Mouse (Mus musculus): ENCODE results near the gene Il6ra.

The Il6ra gene

DNA sequence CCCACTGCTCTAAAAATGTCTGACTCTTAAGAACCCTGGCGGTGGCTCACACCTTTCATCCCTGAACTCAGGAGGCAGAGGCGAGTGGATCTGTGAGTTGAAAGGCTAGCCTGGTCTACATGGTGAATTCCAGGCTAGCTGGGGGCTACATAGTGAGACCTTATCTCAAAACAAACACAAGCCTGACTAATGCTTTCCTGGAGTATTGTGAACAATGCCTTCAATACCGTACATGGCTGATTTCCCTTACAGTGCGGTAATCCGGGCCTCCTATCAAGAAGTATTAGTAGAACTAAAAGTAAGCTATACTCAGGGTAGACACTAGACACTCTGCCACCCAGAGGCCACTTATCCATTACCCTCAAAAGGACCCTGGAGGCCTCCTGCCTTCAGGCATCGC, 64.9 kb downstream of the Il6ra start:
- DNase-seq (ENCODE audit: low read depth, low spot score) = no peak

DNA sequence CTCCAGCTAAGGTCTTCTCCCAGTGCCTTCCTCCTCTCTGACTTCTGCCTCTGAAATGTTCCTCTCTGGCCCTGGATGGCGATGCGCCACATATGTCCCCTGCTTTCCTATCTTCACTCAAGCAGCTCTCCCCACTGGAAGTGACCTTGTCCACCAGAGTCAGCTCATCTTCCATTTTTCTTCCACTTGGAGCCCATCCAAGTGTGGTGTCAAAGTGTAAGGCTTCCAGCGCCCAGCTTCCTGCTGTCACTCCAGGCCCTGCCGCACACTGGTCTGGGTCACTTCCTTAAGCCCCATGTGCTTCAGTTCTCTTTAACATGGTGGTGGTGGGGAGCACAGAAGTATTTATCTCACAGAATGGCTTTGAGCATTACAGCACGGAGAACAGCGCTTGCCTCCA, 65.4 kb downstream of the Il6ra start:
- DNase-seq (ENCODE audit: low read depth, low spot score) = no peak

DNA sequence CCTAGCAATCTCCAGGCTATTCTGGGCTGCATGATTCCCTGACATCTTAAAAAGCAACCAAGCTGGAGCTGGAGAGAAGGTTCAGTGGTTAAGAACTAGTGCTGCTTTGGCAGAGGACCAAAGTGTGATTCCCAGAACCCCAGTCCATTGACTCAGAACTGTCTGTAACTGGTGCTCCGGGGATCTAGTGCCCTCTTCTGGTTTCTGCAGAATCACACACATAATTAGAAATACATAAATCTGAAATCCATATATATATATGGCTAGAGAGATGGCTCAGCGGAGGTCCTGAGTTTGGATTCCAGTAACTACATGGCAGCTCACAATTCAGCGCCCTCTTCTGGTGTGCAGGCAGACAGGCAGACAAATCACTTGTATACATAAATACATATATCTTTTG, 65.9 kb downstream of the Il6ra start:
- DNase-seq (ENCODE audit: low read depth, low spot score) = no peak

DNA sequence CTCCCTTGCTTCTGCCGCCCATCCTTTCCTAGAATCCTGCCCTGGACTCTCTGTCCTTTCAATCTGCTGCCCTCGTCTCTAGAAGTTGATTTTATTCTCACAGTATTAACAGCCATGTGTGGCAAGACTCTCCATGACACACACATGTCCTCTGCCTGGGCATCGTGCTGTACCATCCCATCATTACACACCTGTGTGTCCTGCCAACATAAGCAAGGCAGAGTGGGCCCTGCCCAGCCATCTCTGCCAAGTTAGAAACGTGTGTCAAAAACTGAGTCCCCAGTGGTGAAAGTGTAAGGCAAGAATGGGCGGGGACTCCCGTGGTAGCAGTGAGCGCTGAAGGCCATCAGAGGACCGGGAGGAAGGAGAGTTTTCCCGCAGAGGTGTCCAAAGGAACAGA, 67.2 kb downstream of the Il6ra start:
- no peak for DNase-seq (ENCODE audit: low read depth, low spot score)

DNA sequence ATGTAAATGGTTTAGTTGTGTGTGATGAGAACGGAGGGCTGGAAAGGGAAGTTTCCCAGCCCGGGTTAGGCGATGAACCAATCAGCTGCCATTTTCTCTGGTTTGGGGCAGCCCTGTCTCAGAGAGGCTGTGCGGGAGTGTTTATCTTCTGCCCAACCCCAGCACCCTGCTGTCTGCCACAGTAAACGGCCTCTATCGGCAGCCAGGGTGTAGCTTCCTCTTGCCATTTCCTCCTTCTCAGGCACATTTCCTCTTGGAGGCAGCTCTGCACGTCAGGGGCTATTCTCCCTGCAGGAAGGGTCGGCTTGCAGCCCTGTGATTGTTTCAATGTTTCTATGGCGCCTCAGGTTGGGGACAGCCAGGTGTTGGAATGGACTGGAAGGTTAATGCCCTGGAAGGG, 69.8 kb downstream of the Il6ra start:
- DNase-seq (ENCODE audit: low read depth, low spot score) = peak; percentile 43

DNA sequence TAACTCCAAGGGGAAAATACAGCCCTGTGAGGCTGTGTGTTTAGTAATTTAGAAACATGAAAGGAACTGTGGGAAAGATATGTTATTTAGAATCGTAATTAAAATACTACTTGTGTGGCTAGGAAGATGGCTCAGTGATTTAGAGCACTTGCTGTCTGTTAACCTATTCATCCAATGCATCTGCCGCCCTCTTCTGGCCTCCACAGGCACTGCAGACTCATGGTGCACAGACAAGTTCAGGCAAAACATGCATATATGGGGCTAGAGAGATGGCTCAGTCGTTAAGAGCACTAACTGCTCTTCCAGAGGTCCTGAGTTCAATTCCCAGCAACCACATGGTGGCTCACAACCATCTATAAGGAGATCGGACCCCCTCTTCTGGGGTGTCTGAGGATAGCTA, 70.7 kb downstream of the Il6ra start:
- no peak for DNase-seq (ENCODE audit: low read depth, low spot score)

DNA sequence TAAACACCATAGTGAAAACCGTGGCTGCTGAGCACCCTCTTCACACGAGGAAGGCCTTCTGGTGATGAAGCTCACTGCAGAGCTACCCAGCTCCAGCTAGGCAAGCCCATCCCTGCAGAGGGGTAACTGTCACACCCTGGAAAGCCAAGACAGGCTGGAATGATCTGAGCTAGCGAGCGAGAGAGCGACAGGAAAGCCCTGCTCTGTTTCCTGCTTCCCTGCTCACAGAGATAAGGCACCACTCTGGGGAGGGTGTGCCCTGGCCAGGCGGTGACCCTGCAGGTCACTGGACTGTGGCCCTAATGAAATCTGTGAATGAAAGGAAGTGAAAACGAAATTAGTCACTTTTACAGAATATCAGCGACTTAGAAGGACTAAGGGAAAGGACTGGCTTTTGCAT, 77.6 kb downstream of the Il6ra start:
- DNase-seq (ENCODE audit: low read depth, low spot score) = no peak

DNA sequence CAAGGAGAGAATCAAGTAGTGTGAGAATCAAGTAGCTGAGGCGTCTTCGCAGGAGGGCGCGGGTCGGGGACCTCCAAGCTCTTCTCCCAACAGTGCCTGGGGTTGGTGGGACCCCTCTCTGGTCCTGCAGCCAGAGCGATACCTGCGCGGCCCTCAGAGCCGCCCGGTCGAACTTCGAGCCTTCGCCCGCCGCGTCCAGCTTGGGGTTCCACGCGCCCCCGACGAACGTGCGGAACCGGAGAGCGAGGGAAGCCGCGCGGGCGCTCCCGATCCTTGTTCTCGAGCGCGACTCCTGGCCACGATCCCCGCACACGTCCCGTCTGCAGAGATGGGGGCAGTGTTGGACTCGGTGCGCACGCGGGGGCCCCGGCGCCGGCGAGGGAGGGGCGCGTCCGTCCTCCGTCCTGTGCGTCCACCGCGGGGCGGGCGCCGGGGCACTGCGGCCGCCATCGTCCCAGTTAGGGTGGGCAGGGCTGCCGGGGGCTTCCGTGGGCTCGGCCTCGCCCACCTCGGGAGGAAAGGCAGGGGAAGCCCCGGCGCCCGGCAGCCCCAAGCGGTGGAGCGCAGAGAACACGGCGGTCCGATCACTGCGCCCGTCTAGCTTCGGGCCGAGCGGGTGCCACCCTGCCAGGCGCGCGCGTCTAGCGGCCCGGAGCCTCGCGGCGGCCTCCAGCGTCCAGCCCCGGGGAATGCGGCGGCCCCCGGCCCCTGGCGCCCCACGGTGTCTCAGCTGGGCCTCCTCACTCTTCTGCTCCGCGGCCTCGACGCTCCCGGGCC, 82.0 kb downstream of the Il6ra start, which contains the start of gene She:
She (plus strand) TSS at position 556 of the 777 bp plus-strand sequence.
- DNase-seq (ENCODE audit: low read depth, low spot score) = no peak

DNA sequence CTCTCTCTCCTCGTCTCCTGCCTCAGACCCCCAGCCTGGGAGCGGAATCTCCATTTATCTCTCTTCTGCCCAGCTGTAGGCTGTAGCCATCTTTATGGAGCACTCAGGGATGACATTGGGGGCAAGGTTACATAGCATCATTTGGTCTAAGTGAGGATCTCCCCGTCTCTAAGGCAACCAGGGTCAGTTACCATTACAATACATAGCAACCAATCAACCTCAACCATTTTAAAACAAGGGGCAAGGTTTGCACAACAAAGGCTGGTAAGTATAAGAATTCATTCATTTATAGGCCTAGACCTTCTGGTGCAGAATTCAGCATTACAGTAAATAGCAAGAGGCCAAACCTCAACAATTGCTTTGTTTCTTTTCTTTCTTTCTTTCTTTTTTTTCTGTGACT, 86.7 kb downstream of the Il6ra start:
- no peak for DNase-seq (ENCODE audit: low read depth, low spot score)

DNA sequence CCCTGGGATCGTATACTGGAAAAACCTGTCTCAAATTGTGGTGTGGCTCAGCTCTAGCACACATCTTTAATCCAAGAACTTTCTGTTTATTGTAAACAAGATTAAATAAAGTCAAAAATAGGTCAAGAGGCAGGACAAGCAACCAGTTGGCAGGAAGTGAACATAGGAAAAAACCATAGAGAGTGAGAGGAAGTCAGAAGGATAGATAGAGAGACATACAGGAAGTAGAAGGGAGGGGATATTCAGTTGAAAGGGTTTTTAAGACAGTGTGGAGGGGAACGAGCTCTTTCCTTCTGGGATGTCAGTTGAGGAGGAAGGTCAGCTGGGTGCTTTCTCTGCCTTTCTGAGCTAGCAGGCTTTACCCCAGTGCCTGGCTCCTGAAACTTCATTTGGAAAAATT, 89.4 kb downstream of the Il6ra start:
- no peak for DNase-seq (ENCODE audit: low read depth, low spot score)

DNA sequence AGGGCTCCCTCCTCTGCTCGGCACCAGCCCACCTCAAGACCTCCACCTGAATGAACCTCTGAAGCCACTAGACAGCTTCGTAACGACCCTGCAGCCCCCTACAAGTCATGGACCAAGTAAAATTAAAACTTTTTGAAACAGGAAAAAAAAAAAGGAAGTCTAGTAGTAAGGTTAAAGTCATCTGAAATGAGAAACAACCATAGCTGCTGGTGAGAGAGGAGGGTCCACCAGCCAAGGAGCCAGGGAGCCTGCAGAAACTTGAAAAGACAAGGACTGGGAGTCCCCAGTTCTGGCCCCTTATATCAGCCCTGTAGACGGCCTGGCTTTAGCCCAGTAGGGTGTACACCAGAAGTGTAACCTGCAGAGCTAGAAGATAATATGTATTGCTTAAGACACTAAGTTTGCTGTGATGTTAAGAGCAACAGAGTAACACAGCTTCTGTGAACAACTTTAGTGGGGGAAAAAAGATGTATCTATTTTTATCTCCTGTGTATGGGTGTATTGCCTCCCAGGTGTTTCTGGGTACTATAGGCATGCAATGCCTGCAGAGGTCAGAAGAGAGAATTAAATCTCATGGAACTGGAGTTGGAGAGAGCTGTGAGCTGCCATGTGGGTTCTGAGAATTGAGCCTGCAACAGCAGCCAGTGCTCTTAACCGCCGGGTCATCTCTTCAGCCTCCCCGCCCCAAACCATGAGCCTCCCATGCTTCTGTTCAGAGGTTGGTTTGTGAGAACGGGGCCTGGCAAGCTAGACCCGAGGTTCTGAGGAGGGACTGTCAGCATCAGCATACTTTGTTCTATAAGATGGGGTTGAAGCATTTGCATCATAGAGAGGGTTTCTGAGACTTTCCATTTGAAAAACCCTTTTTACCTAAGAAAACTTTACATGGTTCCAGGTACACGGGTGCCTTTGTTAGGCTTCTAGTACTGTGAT, 91.2 kb downstream of the Il6ra start:
- DNase-seq (ENCODE audit: low read depth, low spot score) = no peak

DNA sequence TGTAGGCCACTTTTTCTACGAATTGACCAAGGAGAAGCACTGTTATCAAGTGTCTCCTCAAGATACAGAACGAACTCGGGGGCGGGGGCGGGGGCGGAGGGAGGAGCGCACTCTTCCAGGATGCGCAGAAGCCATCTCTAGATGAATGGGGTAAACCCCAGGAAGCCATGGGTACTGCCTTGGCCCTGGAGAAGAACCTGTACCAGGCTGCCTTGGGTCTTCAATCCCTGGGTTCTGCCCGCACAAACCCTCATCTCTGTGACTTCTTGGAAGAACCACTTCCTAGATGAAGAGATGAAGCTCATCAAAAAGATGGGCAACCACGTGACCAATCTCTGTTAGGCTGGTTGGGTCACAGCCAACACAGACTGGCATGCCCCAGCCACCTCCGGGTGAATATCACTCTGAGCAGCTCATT, 91.9 kb downstream of the Il6ra start:
- DNase-seq (ENCODE audit: low read depth, low spot score) = no peak

DNA sequence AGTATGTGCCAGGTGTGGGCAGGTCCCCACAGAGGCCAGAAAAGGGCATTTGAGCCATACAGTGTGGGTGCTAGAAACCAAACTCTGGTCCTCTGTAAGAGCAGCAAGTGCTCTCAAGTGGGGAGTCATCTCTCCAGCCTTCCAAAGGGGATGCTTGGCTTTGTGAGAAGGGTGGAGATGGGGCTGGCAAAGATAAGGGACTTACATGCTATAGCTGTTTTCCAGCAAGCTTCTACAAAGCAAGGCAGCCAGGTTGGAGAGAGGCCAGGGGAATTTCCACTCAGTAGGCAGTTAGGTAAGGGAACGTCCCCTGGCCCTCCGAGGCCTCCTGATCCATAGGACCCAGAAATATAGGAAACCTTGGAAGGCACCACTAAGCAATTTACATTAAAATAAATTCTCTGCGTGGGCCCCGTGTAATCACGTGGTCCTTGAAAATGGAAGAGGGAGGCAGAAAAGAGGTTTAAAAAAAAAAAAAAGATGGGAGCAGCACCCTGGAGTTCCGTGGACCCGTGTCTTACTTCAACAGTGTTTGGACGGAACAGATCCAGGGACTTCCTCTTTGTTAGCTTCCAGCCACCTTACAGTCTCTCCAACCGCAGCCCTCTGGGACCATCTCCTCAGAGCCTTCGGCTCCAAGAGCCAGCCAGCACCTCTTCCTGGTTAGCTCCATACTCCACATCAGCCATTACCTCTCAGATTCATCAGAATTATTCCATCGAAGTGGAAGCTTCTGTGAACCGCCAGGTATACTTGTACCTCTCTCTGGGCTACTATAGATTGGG, 92.5 kb downstream of the Il6ra start:
- no peak for DNase-seq (ENCODE audit: low read depth, low spot score)

DNA sequence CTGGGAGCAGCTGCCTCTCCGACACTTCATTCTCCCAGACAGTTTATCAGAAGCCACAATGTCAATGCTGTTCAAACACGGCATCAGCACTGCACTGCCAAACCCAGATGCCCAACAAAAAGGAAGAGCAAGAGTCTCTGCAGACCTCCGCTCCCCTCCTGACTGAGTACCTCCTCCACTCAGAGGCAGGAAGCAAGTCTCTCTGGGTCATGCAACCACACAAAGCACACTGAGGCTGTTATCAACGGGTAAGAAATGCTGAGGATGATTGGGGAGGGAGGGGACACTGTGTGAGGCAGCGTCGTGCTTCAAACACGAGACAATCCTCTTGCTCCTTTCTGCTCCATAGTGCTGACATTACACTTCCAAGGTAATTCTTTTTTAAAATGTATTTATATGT, 93.1 kb downstream of the Il6ra start:
- DNase-seq (ENCODE audit: low read depth, low spot score) = no peak

DNA sequence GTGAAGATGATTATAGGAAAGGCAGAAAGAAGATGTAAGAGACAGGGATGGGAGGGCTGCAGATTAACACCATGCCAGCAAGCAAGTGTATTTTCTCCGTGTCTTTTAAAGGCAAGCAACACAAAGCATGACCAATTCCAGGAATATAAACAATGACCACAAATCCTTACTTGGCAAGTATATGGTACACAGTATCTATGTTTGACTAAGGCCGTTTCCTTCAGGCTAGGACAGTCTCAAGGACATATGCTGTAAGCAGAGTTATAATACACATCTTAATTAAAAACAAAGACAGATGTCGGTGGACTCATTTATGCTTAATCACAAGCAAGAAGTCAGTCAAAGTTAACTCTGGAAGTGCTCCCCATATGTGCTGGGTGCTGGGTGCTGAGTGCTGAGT, 94.4 kb downstream of the Il6ra start:
- no peak for DNase-seq (ENCODE audit: low read depth, low spot score)

DNA sequence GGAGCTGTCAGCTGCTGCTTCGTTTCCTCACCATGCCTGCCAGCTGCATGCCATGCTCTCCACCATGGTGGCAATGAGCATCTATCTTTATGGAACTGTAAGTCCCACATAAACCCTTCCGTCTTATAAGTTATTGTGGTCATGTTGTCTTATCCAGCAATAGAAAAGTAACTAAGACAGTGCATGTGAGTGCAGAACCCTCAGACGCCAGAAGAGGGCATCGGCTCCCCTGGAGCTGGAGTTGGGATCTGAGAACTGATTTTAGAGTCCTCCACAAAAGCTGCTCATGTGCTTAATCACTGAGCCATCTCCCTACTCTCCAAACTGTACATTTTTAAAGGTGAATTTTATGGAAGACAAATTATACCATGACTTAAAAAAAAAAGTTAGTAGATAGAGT, 95.9 kb downstream of the Il6ra start:
- no peak for DNase-seq (ENCODE audit: low read depth, low spot score)
